Mouse (Mus musculus) hindlimb bud, embryonic 11.5 days (tissue): ENCODE measurements around the gene Lin7a.

ENCODE experiments used
- DNase-seq: peaks from one replicate; pipeline ENCODE4 v3.0.0-alpha.2; 2012; ENCODE audit warnings: low read depth, low spot score; ENCODE audit errors: extremely low spot score

Lin7a gene

GRCm38 (mm10) chr10:107250346-107251210 is 20.9 kb upstream of the Lin7a start:
- DNase-seq = no peak

DNA sequence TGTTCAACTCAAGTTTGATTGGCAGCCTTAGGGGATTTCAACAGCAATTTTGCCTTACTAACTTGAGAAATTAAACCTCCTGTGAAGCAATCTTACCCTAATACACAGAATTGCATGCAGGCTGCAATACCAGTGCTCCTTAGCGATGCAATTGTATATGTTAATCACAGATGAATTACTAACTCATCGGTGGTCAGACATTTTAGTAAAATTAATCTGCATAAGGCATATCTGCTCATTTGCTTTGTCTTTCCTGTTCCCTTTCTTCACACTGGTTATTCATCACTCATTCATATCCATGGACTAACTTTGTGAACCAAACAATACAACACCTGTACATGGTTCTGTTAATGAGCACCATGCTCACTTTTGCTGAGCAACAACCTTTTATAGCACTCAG is 20.2 kb upstream of the Lin7a start:
- no peak for DNase-seq

DNA sequence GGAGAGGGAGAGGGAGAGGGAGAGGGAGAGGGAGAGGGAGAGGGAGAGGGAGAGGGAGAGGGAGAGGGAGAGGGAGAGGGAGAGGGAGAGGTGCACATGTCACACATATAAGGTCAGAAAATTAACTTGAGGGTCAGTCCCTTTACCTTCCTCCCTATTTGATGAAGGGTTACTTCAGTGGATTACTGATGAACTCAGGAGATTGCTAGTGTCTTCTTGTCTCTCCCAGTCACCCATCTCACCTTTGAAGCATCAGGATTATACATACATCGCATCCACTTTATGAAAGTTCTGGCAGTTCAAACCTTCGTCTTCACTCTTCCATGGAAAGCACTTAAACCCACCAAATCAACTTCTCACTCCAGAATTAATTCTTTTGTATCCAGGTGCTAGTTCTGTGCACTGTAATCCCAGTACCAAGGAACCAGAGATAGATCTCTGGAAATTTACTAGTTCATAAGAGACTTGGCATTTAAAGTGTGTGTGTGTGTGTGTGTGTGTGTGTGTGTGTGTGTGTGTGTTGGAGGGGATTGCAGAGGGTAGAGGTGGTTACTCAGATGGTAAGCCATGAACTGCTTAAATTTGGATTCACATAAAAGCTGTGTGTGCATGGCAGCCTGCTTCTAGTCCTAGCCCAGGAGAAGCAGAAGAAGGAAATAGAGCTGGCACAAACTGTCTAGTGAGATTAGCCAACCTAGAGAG is 19.5 kb upstream of the Lin7a start:
- no peak for DNase-seq

DNA sequence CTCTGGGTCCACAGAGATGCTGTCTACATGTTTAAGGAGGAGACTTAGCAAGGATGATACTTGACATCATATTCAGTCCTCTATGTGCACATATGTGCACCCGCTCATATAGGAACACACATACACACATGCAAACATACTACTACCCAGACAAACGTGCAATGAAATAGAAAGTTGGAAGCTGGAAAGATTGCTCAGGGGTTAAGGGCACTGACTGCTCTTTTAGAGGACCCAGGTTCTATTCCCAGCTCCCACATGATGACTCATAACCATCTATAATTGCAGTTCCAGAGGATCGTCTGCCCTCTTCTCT is 19.0 kb upstream of the Lin7a start:
- no peak for DNase-seq

DNA sequence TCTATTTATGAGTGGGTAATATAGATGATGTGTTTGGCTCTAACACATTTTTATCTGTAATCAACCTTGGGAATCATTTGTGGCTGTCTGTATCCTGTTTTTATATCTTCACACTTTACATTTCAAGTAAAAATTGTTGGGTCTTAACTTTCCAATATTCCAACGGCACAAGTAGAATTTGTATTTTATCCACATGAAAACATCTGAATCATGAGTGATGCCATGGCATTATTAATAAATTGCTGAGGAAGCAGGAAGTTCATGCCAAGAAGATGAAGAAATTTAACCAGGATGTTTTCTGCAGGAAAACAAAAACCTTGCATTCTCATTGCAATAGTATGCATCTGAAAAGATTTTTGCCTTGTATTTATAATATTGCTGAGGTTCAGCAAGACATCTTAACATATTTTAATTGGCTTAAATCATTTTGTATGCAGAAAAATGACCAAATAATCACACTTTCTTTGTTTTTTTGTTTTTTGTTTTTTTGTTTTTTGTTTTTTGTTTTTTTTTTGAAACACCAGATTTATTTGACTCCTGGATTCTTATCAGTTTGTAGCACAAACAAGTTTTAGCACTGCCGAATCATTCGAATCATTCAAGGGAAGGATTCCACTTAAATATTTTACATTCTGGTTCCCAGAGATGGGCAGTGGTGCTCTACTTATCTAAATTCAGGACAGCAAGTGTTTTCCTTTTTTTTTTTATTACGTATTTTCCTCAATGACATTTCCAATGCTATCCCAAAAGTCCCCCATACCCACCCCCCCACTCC is 18.1 kb upstream of the Lin7a start:
- no peak for DNase-seq

- no peak for DNase-seq
Observed at GRCm38 (mm10) chr10:107254656-107255055, 16.8 kb upstream of the Lin7a start.

DNA sequence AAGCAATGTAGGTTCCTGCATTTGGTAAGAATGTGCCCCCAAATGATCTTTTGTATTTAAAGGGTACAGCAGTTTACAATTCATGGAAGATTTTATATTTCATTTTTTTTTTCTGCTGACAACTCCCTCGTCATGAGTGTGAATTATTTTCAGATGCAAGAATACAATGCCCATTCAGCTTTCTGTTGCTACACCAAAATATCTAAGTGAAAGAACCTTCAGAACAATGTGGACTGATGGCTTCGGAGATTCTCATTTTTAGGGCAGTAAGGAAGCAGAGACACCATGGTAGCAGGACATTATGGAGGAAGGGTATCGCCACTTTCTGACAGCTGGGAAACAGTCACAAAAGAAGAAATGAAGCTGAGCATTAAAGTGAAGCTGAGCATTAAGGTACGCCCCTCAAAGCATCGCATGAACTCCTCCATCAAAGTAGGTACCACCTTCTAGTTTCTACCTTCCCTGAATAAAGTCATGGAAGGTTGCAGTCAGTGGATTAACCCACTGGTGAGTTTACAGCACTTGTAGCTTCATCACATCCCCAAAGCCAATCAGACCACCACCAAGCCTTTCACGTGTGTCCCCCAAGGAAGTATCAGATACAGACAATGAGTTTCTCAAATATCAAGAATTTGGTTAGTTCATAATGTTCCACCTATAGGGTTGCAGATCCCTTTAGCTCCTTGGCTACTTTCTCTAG is 16.0 kb upstream of the Lin7a start:
- DNase-seq = no peak

- DNase-seq = no peak
Observed at GRCm38 (mm10) chr10:107256451-107256960, 15.0 kb upstream of the Lin7a start.

DNA sequence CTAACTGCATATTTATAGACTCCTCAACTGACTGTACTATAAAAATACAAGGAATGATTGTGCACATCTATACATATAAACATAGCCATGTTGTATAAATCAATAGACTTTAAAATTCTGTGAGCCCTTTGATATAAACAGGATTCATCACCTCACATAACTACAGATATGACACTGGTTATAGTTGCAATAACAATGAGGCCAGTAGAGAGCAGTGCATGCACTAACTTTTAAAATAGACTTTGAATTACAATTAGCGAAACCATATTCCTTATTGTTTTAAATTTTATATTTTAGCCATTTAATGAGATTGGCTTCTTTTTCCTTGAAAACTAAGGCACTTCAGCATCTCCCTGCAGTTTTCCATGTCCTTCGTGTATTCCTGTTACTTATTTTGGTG is 11.1 kb upstream of the Lin7a start:
- DNase-seq = no peak

- DNase-seq = no peak
Observed at GRCm38 (mm10) chr10:107272131-107272803, 781 bp downstream of the Lin7a start.

- no peak for DNase-seq
Observed at GRCm38 (mm10) chr10:107272804-107273145, 1.3 kb downstream of the Lin7a start.

- DNase-seq = no peak
Observed at GRCm38 (mm10) chr10:107273848-107274247, 2.4 kb downstream of the Lin7a start.

GRCm38 (mm10) chr10:107274785-107275184 is 3.3 kb downstream of the Lin7a start:
- DNase-seq = no peak

DNA sequence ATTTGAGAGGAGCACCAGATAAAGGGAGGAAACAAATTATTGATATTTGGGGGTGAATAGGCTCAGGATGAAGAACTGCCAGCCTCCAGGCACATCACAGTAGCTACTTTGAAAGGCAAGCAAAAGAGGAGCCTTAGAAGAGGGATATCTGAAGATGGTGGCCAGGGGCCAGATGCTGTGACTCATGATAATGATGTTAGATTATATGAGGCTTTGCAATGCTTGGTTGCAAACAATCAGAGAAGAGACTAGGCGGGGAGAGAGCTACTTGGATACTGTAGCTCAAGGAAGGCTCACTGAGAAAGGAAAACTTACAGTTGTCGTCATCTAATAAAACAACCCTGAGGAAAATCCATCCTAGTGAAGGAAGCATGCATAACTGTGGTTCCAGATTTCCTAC is 5.2 kb downstream of the Lin7a start:
- no peak for DNase-seq

- no peak for DNase-seq
Observed at GRCm38 (mm10) chr10:107293934-107294664, 22.6 kb downstream of the Lin7a start.

- no peak for DNase-seq
Observed at GRCm38 (mm10) chr10:107300587-107301248, 29.2 kb downstream of the Lin7a start.

GRCm38 (mm10) chr10:107310964-107311490 is 39.5 kb downstream of the Lin7a start:
- no peak for DNase-seq

GRCm38 (mm10) chr10:107312609-107313008 is 41.1 kb downstream of the Lin7a start:
- DNase-seq = no peak

GRCm38 (mm10) chr10:107313395-107313794 is 41.9 kb downstream of the Lin7a start:
- DNase-seq = no peak
